Mouse (Mus musculus): ENCODE results near the gene Gm49340.

DNA sequence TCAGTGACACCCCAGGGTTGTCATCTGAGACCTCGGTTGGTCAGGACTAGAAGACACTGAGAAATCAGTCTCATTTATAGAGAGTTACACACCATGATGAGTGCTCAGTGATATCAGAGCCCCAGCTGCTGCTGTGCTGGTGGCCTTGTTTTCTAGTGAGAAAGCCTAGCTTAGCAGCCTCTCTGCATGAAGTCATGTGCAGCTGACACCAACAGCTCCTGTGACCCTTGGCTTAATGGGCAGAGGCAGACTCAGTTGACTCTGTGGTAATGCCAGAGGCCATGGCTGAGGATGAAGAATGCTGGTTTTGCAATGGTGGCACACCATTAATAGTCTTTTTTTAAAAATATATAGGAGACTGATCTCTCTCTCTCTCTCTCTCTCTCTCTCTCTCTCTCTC, 39.9 kb upstream of the Gm49340 start:
- TF ChIP-seq CTCF (conservative IDR thresholded peaks at IDR 0.05; ENCODE audit: low read length) (no peak), NANOG (IDR thresholded peaks at IDR 0.05; ENCODE audit: borderline replicate concordance, low read length) (no peak)
